Mouse (Mus musculus) kidney, postnatal 0 days (tissue): Measurements from ENCODE around the gene Pbx2. TPM values are rescaled to one million over a fixed set of nuclear protein-coding genes. Genes with fewer than 3 reads are reported as not detected.

Experiments used
- ATAC-seq: fragments of 200-750 bp; cut with Nextera tagmentation; replicated peaks from 2 replicates; pipeline ENCODE4 v1.8.0; 2017; ENCODE audit warnings: low read depth, moderate number of reproducible peaks, moderate TSS enrichment, moderate library complexity; ENCODE audit not compliant: low FRiP score
- DNase-seq: peaks from one replicate; pipeline ENCODE4 v3.0.0-alpha.2; 2016; ENCODE audit warnings: low spot score
- H3K27ac ChIP-seq: fragments of 300-500 bp; sonication (generic); 2 replicates; pipeline ENCODE4 v1.5.1; 2014; ENCODE audit warnings: mild to moderate bottlenecking
- H3K27me3 ChIP-seq: fragments of 300-500 bp; sonication (generic); 2 replicates; pipeline ENCODE4 v1.6.1; 2014; ENCODE audit warnings: low read length, mixed read lengths; ENCODE audit not compliant: insufficient read depth
- H3K36me3 ChIP-seq: fragments of 300-500 bp; sonication (generic); 2 replicates; pipeline ENCODE4 v1.6.1; 2014; ENCODE audit warnings: low read length, mixed read lengths; ENCODE audit not compliant: insufficient read depth
- H3K4me1 ChIP-seq: fragments of 300-500 bp; sonication (generic); replicated peaks from 2 replicates; pipeline ENCODE4 v1.6.1; 2014; ENCODE audit warnings: antibody characterized with exemption, low read length, mixed read lengths; ENCODE audit not compliant: insufficient read depth
- H3K4me2 ChIP-seq: fragments of 300-500 bp; sonication (generic); 2 replicates; pipeline ENCODE4 v1.6.1; 2014; ENCODE audit warnings: mild to moderate bottlenecking, low read length, moderate library complexity, mixed read lengths
- H3K4me3 ChIP-seq: fragments of 300-500 bp; sonication (generic); replicated peaks from 2 replicates; pipeline ENCODE4 v1.5.1; 2014; ENCODE audit warnings: low read depth, low read length
- H3K9ac ChIP-seq: fragments of 300-500 bp; sonication (generic); 2 replicates; pipeline ENCODE4 v1.6.1; 2014; ENCODE audit warnings: low read depth, low read length
- H3K9me3 ChIP-seq: fragments of 300-500 bp; sonication (generic); replicated peaks from 2 replicates; pipeline ENCODE4 v1.6.1; 2016; ENCODE audit warnings: low read length, inconsistent platforms, mixed read lengths
- CTCF ChIP-seq: IDR thresholded peaks from 2 replicates; pipeline ENCODE4 v1.5.1; 2016; ENCODE audit warnings: antibody characterized with exemption, low read depth, mild to moderate bottlenecking, moderate library complexity
- WGBS: fragments of 180-500 bp; shearing (Covaris S2); extraction: QIAGEN DNeasy Blood & Tissue Kit; methylation state at CpG from one replicate; pipeline ENCODE4 v1.1.7; 2014; 5-methylcytosine and 5-hydroxymethylcytosine counted together
- polyA plus RNA-seq: library from polyadenylated mRNA; unstranded; fragments of >200 nt; fragmentation: Nextera tagmentation; extraction: Ambion mirVana; gene quantifications from 2 replicates; pipeline ENCODE4 v1.2.1, GENCODE M21; 2015

The Pbx2 gene
- polyA plus RNA-seq, 1 experiment from 2014 or later, result 13.0 TPM

DNA sequence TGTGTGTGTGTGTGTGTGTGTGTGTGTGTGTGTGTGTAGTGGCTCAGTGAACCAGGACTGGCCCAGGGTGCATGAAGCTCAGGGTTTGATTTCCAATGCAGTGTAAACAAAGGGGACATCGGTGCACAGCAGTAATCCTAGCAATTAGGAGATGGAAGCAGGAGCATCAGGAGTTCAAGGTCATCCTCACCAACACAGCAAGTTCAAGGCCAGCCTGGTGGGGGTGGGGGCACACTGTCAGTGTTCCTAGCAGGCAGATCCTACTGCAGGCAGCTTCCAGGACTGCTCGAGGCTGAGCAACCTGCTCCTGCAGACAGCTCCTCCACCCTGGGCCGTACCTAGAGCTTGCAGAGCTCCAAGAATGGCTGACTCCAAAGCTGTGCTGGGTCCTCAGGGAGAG, 28.5 kb upstream of the Pbx2 start:
- DNase-seq (no peak), ATAC-seq (no peak)
- WGBS, result 61% methylated on average over 3 of the region's 3 CpGs
- H3K27ac ChIP-seq, result no peak overlapping the region
- H3K27me3 ChIP-seq, result no peaks in the 10 kb centered on the region
- peaks cover 14% of the 10 kb centered on the region for H3K4me1 ChIP-seq
- no peaks in the 10 kb centered on the region for H3K36me3 ChIP-seq
- H3K9me3 ChIP-seq, result no peaks in the 10 kb centered on the region
- H3K9ac ChIP-seq, result no peak overlapping the region
- no peak overlapping the region for H3K4me2 ChIP-seq
- H3K4me3 ChIP-seq, result no peak overlapping the region
- TF ChIP-seq CTCF, result no peak

DNA sequence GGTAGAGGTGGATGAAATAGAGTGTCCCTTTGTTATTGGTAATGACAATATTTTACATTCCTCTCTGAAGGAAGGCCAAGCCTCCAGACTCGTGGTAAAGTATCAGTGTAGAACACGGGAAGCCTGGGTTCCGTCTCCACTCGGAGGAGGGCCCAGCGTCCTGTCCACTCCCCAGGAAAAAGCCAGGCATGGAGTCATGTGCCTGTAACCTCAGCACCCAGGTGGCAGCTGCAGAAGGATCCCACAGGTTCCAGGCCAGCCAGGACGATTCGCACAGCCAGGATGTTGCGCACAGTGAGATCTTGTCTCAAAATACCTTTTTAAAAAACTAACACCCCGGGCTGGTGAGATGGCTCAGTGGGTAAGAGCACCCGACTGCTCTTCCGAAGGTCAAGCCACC, 27.7 kb upstream of the Pbx2 start:
- Histone ChIP-seq H3K9ac (no peak overlapping the region), H3K27ac (no peak overlapping the region; the same call in 1 of the 2 replicates), H3K36me3 (no peaks in the 10 kb centered on the region), H3K4me2 (no peak overlapping the region), H3K4me3 (no peak overlapping the region), H3K9me3 (no peaks in the 10 kb centered on the region), H3K4me1 (peaks cover 14% of the 10 kb centered on the region), H3K27me3 (no peaks in the 10 kb centered on the region)
- no peak for TF ChIP-seq CTCF
- DNase-seq, result no peak
- 56% methylated on average over 11 of the region's 11 CpGs for WGBS
- ATAC-seq, result no peak

GRCm38 (mm10) chr17:34564003-34564421, 27.1 kb upstream of the Pbx2 start, which contains the start of gene Notch4:
Notch4 (plus strand) TSS chr17:34564268.
- Histone ChIP-seq H3K4me3 (peak within 1 kb of the TSS; percentile 26; the same call in 1 of the 2 replicates), H3K36me3 (no peaks in the 10 kb centered on the region), H3K4me2 (peak within 1 kb of the TSS; percentile 40), H3K9ac (peak within 1 kb of the TSS; percentile 47), H3K9me3 (no peaks in the 10 kb centered on the region), H3K27ac (peak within 1 kb of the TSS; percentile 88), H3K4me1 (peaks cover 14% of the 10 kb centered on the region), H3K27me3 (no peaks in the 10 kb centered on the region)
- no peak for TF ChIP-seq CTCF
- DNase-seq (peak; percentile 67), ATAC-seq (peak; percentile 33; the same call in 1 of the 2 replicates)
- 3% methylated on average over 6 of the region's 6 CpGs for WGBS

DNA sequence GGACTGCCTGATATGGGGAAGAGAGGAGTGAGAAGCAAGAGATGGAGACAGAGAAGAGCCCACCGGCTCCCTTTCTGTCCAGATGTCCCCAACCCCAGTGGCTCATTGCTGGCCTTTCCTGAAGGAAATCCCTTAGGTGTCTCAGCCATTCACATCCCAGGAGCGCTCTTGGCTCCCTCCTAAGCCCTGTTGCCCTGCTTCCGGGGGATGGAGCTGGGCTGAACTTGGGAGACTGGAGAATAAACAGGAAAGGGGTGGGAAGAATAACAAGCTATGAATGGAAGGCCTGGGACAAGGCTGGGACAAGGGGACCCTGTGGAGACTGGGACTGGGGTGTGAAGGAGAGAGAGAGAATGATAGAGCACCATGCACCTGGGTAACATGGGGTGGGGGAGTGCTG, 26.3 kb upstream of the Pbx2 start:
- Histone ChIP-seq H3K4me1 (peaks cover 14% of the 10 kb centered on the region), H3K27ac (peak overlapping the region; percentile 88), H3K9ac (peak overlapping the region; percentile 47), H3K36me3 (no peaks in the 10 kb centered on the region), H3K4me2 (peak overlapping the region; percentile 40), H3K4me3 (peak overlapping the region; percentile 26; the same call in 1 of the 2 replicates), H3K9me3 (no peaks in the 10 kb centered on the region), H3K27me3 (no peaks in the 10 kb centered on the region)
- WGBS, result 25% methylated on average over 3 of the region's 3 CpGs
- ATAC-seq, result 0 out of 2 replicates have a peak, but pooled peaks have one; percentile 21
- no peak for TF ChIP-seq CTCF
- peak; percentile 82 for DNase-seq

DNA sequence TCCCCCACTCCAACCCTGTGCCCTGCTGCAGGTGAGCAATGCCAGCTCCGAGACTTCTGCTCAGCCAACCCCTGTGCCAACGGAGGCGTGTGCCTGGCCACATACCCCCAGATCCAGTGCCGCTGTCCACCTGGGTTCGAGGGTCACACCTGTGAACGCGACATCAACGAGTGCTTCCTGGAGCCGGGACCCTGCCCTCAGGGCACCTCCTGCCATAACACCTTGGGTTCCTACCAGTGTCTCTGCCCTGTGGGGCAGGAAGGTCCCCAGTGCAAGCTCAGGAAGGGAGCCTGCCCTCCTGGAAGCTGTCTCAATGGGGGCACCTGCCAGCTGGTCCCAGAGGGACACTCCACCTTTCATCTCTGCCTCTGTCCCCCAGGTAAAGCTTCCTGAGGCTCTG, 23.8 kb upstream of the Pbx2 start:
- WGBS, result 53% methylated on average over 9 of the region's 9 CpGs
- Histone ChIP-seq H3K9me3 (no peaks in the 10 kb centered on the region), H3K4me3 (no peak overlapping the region), H3K4me2 (no peak overlapping the region), H3K9ac (no peak overlapping the region), H3K36me3 (no peaks in the 10 kb centered on the region), H3K27ac (no peak overlapping the region), H3K27me3 (no peaks in the 10 kb centered on the region), H3K4me1 (peaks cover 14% of the 10 kb centered on the region)
- ATAC-seq (no peak), DNase-seq (no peak)
- TF ChIP-seq CTCF, result no peak

DNA sequence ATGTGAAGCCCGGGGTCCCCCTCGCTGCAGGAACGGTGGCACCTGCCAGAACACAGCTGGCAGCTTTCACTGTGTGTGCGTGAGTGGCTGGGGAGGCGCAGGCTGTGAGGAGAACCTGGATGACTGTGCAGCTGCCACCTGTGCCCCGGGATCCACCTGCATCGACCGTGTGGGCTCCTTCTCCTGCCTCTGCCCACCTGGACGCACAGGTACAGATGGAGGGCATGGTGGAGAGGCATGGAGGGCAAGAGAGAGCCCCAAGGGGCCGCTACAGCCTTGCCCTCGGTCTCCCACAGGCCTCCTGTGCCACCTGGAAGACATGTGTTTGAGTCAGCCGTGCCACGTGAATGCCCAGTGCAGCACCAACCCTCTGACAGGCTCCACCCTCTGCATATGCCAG, 22.6 kb upstream of the Pbx2 start:
- DNase-seq (no peak), ATAC-seq (no peak)
- Histone ChIP-seq H3K36me3 (no peaks in the 10 kb centered on the region), H3K9me3 (no peaks in the 10 kb centered on the region), H3K27ac (no peak overlapping the region), H3K9ac (no peak overlapping the region), H3K4me1 (peaks cover 14% of the 10 kb centered on the region), H3K27me3 (no peaks in the 10 kb centered on the region), H3K4me3 (no peak overlapping the region), H3K4me2 (no peak overlapping the region)
- no peak for TF ChIP-seq CTCF
- WGBS, result 75% methylated on average over 13 of the region's 13 CpGs

GRCm38 (mm10) chr17:34569919-34570318, 21.1 kb upstream of the Pbx2 start:
- peaks cover 6% of the 10 kb centered on the region for H3K4me1 ChIP-seq
- no peaks in the 10 kb centered on the region for H3K36me3 ChIP-seq
- no peaks in the 10 kb centered on the region for H3K27me3 ChIP-seq
- no peak for ATAC-seq
- no peak overlapping the region for H3K4me2 ChIP-seq
- 71% methylated on average over 4 of the region's 4 CpGs for WGBS
- no peak for TF ChIP-seq CTCF
- H3K27ac ChIP-seq, result no peak overlapping the region
- H3K9ac ChIP-seq, result 0 out of 2 replicates have a peak overlapping the region, but pooled peaks have one; percentile 8
- no peak for DNase-seq
- no peaks in the 10 kb centered on the region for H3K9me3 ChIP-seq
- H3K4me3 ChIP-seq, result no peak overlapping the region
